Mouse (Mus musculus) mouse embryonic stem cell (cell line): ENCODE results near the gene Rab44.
"Not testable (repeated sequence)": the region's sequence is repeated elsewhere in the genome, so short reads cannot be mapped to it uniquely, and the experiment has no call there.

Source experiments
- in situ Hi-C, 2 experiments: fragments of 300-500 bp; cut with MboI; formaldehyde crosslinking; loops; 1 replicate in 1 of 2; 3 replicates in 1 of 2; pipeline ENCODE4 v1.14.3; 2019 to 2020; ENCODE audit warnings: low sequenced_read_pairs in 2 of 2, low pct_unique_long_range_greater_than_20kb in 1 of 2, mixed read lengths in 1 of 2; ENCODE audit not compliant: unreplicated experiment in 1 of 2

The Rab44 gene

DNA sequence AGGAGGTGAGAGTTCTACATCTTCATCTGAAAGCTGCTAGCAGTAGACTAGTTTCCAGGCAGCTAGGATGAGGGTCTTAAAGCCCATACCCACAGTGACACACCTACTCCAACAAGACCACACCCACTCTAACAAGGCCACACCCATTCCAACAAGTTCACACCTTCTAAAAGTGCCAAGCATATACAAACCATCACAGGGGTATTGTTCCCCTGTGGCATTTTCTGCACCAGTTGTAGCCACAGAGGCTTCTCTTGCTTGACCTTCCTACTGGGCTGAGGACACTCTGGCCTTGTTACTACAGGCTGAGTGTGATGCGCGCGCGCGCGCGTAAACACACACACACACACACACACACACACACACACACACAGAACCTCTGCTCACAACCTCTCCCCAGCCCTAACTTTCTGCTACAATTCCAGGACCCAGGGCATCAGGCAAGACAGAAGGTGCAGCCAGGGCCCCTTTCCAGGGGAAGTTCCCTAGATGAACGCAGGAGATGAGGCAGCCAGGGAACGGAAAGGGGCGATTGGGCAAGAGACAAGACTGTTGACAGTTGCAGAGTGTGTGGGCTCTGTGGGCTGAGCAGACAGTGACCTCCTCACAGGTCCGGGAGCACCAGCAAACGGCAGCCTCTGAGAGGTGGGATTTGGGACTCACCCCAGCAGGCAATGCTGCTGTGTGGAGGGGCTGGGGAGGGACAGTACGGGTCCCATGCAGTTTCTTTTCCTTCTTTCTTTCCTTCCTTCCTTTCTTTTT, at the start of gene Rab44:
Gene Rab44, plus strand, starts transcription at position 555 of the 762 bp plus-strand sequence.
- in situ Hi-C loops, result no loop called here

- in situ Hi-C loops, result no loop called here
Observed at GRCm38 (mm10) chr17:29065245-29065940, 48.6 kb upstream of the Rab44 start.

GRCm38 (mm10) chr17:29065971-29066370, 48.0 kb upstream of the Rab44 start:
- in situ Hi-C loops, result no loop called here

DNA sequence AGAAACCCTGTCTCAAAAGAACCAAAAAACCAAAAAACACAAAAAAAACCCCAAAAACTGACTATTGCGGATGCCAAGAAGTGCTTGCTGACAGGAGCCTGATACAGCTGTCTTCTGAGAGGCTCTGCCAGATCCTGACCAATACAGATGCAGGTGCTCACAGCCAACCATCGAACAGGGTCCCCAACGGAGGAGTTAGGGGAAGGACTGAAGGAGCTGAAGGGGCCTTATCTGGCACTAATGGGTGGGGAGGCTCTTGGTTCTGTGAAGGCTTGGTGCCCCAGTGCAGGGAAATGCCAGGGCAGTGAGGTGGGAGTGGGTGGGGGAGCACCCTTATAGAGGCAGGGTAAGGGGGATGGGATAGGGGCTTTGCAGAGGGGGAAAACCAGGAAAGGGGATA, 46.5 kb upstream of the Rab44 start:
- in situ Hi-C loops, result not testable (repeated sequence)

DNA sequence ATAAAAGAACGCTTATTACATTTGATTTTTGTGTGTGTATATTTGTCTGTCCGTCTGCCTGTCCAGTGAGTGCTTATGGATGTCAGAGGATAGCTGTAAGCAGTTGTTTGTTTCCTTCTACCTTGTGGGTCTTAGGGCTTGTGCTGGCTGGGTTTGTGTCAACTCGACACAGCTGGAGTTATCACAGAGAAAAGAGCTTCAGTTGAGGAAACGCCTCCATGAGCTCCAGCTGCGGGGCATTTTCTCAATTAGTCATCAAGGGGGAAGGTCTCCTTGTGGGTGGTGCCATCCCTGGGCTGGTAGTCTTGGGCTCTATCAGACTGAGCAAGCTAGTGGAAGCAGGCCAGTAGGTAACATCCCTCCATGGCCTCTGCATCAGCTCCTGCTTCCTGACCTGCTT, 46.1 kb upstream of the Rab44 start:
- in situ Hi-C loops, result no loop called here

DNA sequence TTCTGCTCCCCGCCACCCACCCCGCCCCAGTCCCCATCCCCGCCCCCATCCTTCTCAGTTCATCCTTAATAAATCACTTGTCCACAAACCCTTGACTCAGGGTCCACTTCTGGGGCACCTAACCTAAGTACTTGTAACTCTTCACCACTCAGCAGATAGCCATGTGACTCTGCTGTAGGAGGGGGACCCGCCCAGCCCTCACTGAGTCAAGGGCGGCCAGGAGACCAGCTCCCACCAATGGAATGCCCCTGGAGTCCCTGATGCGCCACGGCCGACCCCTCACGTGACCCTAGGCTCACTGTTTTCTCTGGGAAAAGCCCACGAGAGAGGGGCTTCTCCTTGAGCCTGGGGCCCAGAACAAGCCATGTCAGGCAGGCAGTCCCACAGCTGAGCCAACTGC, 44.9 kb upstream of the Rab44 start:
- in situ Hi-C loops, result no loop called here

GRCm38 (mm10) chr17:29071820-29072219, 42.1 kb upstream of the Rab44 start:
- in situ Hi-C loops, result no loop called here

- in situ Hi-C loops, result no loop called here
Observed at GRCm38 (mm10) chr17:29072701-29073307, 41.1 kb upstream of the Rab44 start.

DNA sequence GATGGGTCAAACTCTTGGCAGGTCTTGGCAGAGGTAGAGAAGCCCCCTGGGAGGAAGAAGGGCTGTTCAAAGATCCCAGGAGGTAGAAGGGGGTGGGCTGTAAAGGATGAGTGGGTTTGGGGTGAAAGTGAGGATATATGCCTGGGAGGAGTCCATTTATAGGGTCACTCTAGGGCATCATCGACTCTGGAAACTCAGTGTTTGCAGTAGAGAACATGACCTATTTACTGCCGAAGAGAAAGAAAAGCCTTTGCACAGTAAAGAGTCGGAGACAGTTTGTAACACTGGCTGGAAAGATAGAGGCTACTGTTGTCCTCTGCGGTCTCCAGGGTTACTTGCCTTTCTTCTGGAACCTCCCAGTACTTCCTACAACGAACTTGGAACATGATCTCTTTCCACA, 40.6 kb upstream of the Rab44 start:
- in situ Hi-C loops, result no loop called here

GRCm38 (mm10) chr17:29074085-29074484, 39.9 kb upstream of the Rab44 start:
- in situ Hi-C loops, result no loop called here

DNA sequence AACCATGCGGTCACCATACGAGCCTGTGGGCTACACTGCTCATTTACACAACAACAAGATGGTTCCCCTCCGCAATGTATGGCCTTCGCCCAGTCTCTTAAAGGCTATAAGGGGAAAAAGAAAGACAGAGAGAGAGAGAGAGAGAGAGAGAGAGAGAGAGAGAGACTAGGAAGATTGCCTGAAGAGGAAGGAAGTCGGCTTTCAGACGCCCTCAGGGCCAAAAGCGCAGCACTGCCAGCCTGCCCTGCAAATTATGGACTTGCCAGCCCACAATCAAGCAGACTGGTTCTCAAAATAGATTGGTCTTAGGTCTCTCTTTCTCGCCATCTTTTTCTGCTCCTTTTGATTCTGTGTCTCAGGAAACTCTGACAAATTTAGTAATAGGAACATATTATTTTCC, 37.7 kb upstream of the Rab44 start:
- in situ Hi-C loops, result no loop called here

GRCm38 (mm10) chr17:29077786-29078509, 36.0 kb upstream of the Rab44 start:
- in situ Hi-C loops, result no loop called here

DNA sequence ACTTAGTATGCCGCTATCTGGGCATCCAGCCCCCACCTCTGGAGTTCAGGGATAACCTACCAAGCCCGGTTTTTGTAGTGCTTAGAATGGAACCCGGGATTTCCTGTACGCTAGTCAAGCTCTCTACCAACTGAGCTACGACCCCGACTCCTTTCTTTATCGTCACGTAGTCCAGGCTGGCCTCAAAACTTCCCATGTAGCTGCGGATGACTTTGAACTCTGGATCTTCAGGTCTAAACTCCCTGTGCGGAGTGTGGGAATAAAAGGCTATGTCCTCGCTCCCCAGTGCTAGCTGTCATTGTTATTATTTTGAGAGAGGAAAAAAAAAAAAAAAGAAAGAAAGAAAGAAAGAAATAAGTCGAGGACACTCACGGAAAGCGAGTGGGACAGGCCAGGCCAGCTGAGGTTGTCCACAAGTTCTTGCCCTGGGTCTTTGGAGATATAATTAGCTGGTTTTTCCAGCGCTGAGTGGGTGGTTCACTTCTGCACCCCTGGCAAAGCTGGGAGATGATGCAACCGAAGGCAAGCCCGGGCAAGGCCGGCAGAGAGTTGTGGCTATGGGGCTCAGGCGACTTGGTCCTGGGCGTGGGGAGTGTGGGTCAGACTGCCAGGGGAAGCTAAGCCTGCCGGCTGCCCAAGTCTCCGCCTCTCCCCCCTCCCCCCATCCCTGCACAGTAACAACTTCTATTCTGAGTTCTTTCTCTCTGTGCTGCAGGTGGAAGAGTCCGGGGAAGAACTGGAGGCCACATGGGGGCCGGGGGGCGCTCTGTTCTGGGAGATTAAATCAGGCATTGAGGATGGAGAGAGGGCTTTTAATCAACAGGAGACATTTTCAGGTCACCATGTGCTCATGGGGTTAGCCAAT, 35.2 kb upstream of the Rab44 start:
- in situ Hi-C loops, result no loop called here

DNA sequence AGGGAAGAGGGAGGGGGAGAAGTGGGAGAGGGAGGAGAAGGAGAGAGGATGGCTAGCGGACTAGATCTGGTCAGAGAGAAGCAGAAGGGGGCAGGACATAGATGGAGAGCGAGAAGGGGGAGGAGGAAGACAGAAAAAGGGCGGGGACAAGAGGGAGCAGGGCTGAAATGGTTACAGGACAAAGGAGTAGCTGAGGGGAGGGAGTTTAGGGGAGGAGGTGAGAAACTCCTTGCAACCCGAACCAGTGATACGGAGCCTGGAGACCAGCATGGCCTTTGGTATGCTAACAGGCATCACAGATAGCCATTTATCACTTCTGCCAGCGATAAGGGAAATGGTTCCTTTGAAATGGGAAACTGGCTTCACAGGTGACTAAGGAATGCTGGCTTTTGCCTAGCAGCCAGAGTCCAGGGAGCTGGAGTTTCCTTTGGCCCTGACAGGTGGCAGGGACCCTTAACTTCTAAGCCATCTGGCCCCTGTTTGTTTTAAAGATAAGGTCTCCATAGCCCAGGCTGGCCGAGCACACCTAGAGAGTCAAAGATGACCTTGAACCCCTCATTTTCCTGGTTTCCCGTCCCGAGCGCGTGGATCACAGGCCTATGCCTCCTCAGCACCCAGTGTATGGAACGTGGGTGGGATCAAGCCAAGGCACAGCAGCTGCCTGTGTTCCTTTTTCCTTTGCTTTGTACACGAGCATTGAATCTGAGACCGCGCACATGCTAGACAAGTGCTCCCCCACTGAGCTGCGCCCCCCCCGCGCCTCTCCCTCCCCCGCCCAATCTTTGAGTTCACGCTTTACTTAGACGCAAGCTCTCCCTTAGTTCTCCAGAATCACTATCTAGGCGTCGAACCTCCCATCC, 33.0 kb upstream of the Rab44 start:
- in situ Hi-C loops, result no loop called here

- in situ Hi-C loops, result no loop called here
Observed at GRCm38 (mm10) chr17:29081618-29082381, 32.1 kb upstream of the Rab44 start.

DNA sequence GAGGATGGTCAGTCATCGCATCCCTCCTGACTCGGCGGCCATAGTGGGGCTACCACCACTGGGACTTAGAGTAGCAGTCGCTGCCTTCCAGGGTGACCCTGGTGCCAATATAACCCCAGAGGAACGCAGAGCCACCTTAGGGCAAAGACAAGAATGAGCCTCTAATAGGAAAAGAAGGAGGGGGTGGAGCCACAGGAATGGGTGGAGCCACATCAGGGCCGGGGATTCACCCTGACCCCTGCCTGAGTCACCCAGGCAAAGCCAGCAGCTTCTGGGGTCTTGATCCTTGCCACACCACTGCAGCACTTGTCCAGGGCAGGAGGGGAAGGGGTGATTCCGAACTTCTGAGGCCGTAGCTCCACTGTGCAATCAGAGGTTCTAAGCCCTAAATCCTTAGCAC, 30.4 kb upstream of the Rab44 start:
- in situ Hi-C loops, result no loop called here

GRCm38 (mm10) chr17:29084656-29085055, 29.3 kb upstream of the Rab44 start:
- in situ Hi-C loops, result no loop called here
